Mouse (Mus musculus) telencephalon, adult 2 months (tissue): ENCODE data around the gene Vmn1r167.
"Not testable (repeated sequence)": the region's sequence is repeated elsewhere in the genome, so short reads cannot be mapped to it uniquely, and the experiment has no call there.

Experiments used
- DNase-seq: peaks from one replicate; pipeline ENCODE4 v3.0.0-alpha.2; 2011; ENCODE audit warnings: low read depth, low spot score

The Vmn1r167 gene

GRCm38 (mm10) chr7:23507106-23507505, at the start of gene Vmn1r167:
Vmn1r167 (minus strand) TSS chr7:23507206.
- DNase-seq: not testable (repeated sequence)

DNA sequence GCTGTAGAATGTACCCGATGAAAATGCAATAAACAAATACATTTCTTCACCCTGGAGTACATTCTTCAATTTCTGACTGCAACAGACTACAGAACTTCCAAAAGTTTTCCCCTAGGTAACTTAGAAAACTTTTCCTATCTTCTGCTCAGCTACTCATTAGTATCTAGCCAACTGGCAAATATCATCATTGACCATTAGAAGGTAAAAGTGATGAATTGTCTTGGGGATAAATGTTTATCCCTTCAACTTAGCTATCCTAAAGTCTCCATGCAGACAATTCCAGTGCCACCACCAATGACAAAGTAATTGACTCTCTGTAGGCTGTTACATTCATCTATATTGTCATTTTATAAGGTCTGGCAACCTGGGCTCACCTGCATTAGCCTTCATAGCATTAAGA, 32.4 kb upstream of the Vmn1r167 start, which contains the start of gene Vmn1r168:
Gene Vmn1r168, plus strand, starts transcription at position 301 of the 400 bp plus-strand sequence.
- not testable (repeated sequence) for DNase-seq

DNA sequence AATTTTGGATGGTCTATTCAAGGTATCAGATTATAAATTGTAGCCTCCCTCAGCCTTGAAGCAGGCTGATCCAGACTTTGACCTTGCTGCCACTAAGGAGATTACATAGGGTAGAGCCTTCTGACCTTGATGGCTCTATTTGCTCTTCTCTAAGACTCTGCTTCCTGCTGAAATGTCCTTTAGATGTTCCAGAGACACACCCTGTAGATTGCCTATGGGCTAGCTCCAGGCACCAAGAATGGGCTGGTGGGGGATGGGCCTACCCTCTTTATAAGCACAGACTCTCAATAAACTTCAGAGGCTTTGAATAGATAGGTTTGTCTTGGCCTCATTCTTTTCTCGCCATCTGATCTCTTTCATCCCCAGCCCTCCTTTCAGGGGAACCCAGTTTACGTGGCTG, 34.1 kb downstream of the Vmn1r167 start:
- DNase-seq: not testable (repeated sequence)

GRCm38 (mm10) chr7:23470832-23471231, 36.2 kb downstream of the Vmn1r167 start:
- DNase-seq: not testable (repeated sequence)

DNA sequence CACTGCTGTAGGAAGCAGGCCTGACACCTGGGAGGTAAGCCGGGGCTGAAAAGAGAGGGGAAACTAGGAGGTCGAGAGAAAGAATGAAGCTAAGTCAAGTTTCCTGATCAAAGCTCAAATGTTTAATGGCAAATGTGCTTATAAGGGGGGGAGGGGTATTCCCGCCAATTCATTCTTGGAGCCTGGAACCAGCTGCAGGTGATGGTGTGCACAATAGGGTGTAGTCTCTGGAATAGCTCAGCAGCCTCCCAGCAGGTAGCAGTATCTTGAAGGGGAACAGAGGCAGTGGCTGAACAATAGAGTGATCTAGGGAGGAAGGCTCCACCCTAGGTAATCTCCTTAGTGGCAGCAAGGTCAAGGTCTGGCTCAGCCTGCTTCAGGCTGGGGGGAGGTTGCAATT, 36.8 kb downstream of the Vmn1r167 start:
- DNase-seq: not testable (repeated sequence)
